Mouse (Mus musculus): Measurements from ENCODE around the gene Gm10031. TPM values are rescaled to one million over a fixed set of nuclear protein-coding genes. Genes with fewer than 3 reads are reported as not detected.
"Not testable (repeated sequence)": the region's sequence is repeated elsewhere in the genome, so short reads cannot be mapped to it uniquely, and the experiment has no call there.

The Gm10031 gene
- polyA plus RNA-seq, 1 experiment from 2014 or later: 0.74 TPM

DNA sequence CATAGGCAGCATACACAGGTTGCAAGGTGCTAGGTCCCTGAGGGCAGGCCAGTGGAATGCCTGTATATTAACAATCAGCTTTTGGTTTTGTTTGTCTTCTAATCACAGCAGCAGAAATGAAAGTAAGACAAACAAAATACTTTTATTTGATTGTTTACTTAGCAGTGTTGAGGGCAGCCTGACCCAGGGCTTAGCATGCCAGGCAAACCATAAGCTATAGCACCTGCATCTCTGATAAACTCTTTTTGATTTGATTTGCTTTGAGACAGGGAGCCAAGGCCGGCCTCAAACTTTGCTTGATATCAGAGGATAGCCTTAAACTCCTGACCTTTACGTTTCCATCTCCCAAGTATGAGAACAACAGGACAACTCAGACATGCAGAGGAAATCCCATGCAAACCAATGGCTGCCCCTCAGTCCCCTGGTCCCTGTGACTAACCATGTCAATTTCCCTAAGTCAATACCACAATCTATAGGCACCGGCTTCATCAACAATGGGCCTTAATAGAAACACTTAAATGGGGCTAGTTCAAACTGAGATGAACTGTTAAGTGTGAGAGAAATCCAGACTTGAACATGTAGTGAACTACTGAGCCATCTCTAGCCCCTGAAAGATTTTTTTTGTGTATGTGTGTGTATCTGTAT is 3.6 kb upstream of the Gm10031 start:
- 85% methylated on average over 3 of the region's 3 CpGs for WGBS
- H3K9me3 ChIP-seq: no peaks in the 10 kb centered on the region
- no peak overlapping the region for H3K9ac ChIP-seq
- H3K27me3 ChIP-seq: no peaks in the 10 kb centered on the region
- H3K4me3 ChIP-seq: no peak overlapping the region
- H3K4me1 ChIP-seq: no peaks in the 10 kb centered on the region
- H3K4me2 ChIP-seq (replicated peaks): no peak overlapping the region
- H3K36me3 ChIP-seq: no peaks in the 10 kb centered on the region
- H3K27ac ChIP-seq: no peak overlapping the region
- ATAC-seq (ENCODE audit: low FRiP score, low read depth): no peak

DNA sequence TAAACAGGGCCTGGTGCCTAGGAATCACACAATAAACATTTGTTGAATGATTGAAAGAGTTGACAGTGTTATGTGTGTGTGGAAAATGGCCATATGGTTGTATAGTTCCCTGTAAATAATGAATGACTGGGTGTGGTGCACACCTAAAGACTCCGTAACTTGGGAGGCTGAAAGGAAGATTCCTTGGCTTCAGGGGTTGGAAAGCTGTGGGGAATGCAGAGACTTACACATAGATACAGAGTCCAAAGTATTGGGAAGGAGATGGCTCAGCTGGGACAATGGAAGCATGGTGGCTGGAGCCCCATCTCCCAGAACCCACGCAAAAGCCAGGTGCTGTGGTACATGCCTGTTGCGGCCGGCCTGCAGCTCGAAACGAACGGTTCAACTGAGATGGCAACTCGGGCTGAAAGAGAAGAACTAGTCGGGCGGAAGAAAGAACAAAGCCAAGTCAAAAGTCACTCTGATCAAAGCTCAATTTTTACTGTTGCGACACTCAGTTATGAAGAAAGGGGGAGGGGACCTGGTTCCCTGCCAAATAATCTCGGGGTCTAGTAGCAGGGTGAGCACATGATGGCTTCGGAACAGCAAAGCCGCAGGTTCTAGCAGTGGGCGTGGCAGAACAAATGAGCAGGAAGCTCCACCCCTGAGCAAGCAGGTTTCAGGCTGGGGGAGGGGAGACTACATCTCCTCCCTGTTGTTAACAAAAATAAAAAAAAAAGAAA is 1.9 kb upstream of the Gm10031 start:
- H3K4me3 ChIP-seq: no peak overlapping the region
- ATAC-seq (ENCODE audit: low FRiP score, low read depth): no peak
- no peak overlapping the region for H3K9ac ChIP-seq
- no peaks in the 10 kb centered on the region for H3K36me3 ChIP-seq
- no peak overlapping the region for H3K27ac ChIP-seq
- no peaks in the 10 kb centered on the region for H3K4me1 ChIP-seq
- H3K27me3 ChIP-seq: no peaks in the 10 kb centered on the region
- 61% methylated on average over 15 of the region's 15 CpGs for WGBS
- no peak overlapping the region for H3K4me2 ChIP-seq (replicated peaks)
- H3K9me3 ChIP-seq: no peaks in the 10 kb centered on the region

DNA sequence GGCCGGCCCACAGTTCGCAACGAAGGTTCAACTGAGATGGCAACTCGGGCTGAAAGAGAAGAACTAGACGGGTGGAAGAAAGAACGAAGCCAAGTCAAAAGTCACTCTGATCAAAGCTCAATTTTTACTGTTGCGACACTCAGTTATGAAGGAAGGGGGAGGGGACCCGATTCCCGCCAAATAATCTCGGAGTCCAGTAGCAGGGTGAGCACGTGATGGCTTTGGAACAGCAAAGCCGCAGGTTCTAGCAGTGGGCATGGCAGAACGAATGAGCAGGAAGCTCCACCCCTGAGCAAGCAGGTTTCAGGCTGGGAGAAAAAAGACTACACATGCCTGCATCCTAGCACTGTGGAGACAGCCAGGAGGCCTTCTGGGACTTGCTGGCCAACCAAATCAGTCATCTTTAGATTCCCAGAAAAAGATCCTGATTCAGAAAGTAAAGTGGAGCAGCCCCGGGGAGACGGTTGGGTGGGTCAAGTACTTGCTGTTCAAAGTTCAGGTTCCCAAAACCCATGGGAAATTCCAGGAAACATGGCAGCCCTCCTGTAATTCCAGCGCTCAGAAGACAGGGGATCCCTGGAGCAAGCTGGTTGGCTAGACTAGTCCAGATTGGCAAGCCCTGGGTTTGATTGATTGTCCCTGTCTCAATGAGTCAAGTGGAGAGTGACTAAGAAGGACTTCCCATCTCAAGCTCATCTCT is 8.8 kb downstream of the Gm10031 start:
- not testable (repeated sequence) for H3K27ac ChIP-seq; H3K9me3 ChIP-seq; ATAC-seq (ENCODE audit: low FRiP score, low read depth); H3K4me1 ChIP-seq; H3K4me3 ChIP-seq; H3K27me3 ChIP-seq; H3K4me2 ChIP-seq (replicated peaks); H3K36me3 ChIP-seq; H3K9ac ChIP-seq
- WGBS: 89% methylated on average over 16 of the region's 16 CpGs

DNA sequence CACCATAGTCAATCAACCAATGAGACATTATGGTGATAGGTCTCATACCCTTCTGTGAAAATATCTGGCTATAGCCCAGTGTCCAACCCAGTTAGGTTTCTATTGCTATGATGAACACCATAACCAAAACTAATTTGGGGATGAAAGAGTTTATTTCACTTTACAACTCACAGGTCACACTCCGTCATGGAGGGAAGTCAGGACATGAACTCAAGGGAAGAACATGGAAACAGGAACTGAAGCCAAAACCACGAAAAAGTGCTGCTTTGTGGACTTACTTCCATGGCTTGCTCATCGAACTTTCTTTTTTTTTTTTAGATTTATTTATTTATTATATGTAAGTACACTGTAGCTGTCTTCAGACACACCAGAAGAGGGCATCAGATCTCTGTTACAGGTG is 9.7 kb downstream of the Gm10031 start:
- Histone ChIP-seq H3K4me3 (no peak overlapping the region), H3K27ac (no peak overlapping the region), H3K36me3 (no peaks in the 10 kb centered on the region), H3K9ac (no peak overlapping the region), H3K4me2 (replicated peaks) (no peak overlapping the region), H3K4me1 (no peaks in the 10 kb centered on the region), H3K27me3 (no peaks in the 10 kb centered on the region), H3K9me3 (no peaks in the 10 kb centered on the region)
- ATAC-seq (ENCODE audit: low FRiP score, low read depth): no peak
- 83% methylated on average over 3 of the region's 3 CpGs for WGBS

DNA sequence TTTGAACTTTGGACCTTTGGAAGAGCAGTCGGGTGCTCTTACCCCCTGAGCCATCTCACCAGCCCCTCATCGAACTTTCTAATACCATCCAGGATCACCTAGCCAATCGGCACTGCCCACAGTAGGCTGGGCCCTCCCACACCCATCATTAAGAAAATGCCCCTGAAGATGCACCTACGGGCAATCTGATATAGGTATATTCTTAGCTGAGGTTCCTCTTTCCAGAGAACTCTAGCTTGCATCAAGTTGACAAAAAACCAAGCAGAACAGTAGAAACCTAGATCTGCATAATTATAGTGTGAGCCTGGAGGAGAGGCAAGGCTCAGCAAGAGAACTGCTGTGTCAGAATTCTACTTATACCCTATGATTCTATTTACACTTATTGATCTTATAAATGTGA is 10.1 kb downstream of the Gm10031 start:
- WGBS: 93% methylated on average over 4 of the region's 4 CpGs
- no peak overlapping the region for H3K4me3 ChIP-seq
- H3K4me1 ChIP-seq: no peaks in the 10 kb centered on the region
- no peaks in the 10 kb centered on the region for H3K27me3 ChIP-seq
- no peak overlapping the region for H3K9ac ChIP-seq
- H3K36me3 ChIP-seq: no peaks in the 10 kb centered on the region
- H3K9me3 ChIP-seq: no peaks in the 10 kb centered on the region
- no peak overlapping the region for H3K27ac ChIP-seq
- H3K4me2 ChIP-seq (replicated peaks): no peak overlapping the region
- ATAC-seq (ENCODE audit: low FRiP score, low read depth): no peak

DNA sequence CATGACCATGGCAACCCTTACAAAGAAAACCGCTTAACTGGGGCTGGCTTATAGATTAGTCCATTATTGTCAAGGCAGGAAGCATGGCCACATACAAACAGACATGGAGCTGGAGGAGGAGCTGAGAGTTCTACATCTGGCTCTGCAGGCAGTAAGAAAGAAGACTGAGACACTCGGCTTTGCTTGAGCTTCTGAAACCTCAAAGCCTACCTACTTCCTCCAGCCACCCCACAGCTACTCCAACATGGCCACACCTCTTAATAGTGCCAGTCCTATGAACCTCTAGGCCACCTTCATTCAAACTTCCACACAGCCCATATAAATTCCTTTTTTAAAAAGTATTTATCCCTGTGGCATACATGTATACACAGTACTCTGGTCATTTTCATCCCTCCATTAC is 13.2 kb downstream of the Gm10031 start:
- no peak for ATAC-seq (ENCODE audit: low FRiP score, low read depth)
- H3K4me3 ChIP-seq: no peak overlapping the region
- WGBS: 56% methylated on average over 2 of the region's 2 CpGs

DNA sequence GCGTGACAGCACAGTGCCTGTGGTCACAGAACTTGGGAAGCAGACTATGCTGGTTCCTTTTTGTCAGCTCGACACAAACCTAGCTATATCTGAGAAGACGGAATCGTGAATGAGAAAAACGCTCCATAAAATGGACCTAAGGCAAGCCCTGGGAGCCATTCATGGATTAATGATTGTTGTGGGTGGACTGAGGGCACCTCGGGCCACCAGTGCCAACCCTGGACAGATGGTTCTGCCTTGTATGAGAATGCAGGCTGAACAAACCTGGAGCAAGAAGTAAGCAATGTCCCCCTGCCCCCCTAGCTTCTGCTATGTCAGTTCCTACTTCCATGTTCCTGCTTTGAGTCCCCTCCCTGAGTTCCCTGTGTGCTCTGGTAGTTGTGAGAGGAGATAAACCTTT is 13.9 kb downstream of the Gm10031 start:
- Histone ChIP-seq H3K9me3 (no peaks in the 10 kb centered on the region), H3K27ac (no peak overlapping the region), H3K36me3 (no peaks in the 10 kb centered on the region), H3K4me2 (replicated peaks) (no peak overlapping the region), H3K4me3 (no peak overlapping the region), H3K27me3 (no peaks in the 10 kb centered on the region), H3K4me1 (no peaks in the 10 kb centered on the region), H3K9ac (no peak overlapping the region)
- 87% methylated on average over 6 of the region's 6 CpGs for WGBS
- ATAC-seq (ENCODE audit: low FRiP score, low read depth): no peak

More for the DNA sequence above, 13.2 kb downstream of the Gm10031 start:
- Histone ChIP-seq H3K9me3 (no peaks in the 10 kb centered on the region), H3K27ac (no peak overlapping the region), H3K4me2 (replicated peaks) (no peak overlapping the region), H3K27me3 (no peaks in the 10 kb centered on the region), H3K4me1 (no peaks in the 10 kb centered on the region), H3K9ac (no peak overlapping the region), H3K36me3 (no peaks in the 10 kb centered on the region)

DNA sequence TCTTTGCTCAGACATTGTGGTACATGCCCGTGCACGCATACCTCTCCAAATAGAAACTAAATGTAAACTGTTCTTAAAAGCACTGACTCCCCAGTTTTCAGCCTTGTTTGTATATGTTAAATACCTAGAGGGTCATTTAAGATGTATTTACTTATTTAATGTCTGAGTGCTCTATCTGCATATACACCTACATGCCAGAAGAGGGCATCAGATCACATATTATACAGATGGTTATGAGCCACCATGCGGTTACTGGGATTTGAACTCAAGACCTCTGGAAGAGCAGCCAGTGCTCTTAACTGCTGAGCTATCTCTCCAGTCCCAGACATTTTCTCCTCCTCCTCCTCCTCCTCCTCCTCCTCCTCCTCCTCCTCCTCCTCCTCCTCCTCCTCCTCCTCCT is 14.6 kb downstream of the Gm10031 start:
- WGBS: 77% methylated on average over 3 of the region's 3 CpGs
- H3K4me1 ChIP-seq: no peaks in the 10 kb centered on the region
- no peak overlapping the region for H3K27ac ChIP-seq
- no peak overlapping the region for H3K9ac ChIP-seq
- H3K4me2 ChIP-seq (replicated peaks): no peak overlapping the region
- no peak for ATAC-seq (ENCODE audit: low FRiP score, low read depth)
- H3K36me3 ChIP-seq: no peaks in the 10 kb centered on the region
- no peaks in the 10 kb centered on the region for H3K27me3 ChIP-seq
- H3K4me3 ChIP-seq: no peak overlapping the region
- no peaks in the 10 kb centered on the region for H3K9me3 ChIP-seq

DNA sequence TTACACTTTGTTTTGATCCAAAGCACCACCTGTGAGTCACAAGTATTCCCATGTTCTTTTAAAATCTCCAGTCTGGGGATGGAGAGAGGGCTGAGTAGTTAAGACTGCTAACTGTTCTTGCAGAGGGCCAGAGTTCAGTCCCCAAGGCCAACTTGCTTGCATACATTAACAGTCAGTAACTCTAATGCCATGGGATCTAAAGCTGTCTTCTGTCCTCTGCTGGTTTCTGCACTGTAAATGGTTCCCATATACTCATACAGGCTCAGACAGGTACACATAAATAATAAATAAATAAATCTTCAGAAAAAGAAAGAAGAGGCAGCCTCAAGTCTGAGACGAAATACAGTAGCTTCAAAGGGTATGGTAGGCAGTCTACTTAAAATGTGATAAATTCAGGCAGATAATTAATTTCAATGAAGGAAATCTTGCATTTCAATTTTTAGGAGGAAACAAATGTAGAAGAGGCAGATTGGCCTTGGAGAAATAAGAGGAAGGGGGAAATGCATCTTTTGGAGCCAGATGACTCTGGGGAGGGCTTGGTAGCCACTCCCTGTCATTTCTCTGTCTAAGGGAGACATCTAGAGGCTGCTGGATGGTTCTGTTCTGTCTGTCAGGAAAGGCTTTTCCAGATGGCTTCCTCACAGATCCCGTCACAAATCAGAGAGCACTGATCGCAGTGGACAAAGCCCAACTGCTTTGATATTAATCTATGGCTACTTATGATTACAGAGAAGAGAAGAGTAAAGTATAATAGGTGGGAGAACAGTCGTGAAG is 16.2 kb downstream of the Gm10031 start:
- no peak overlapping the region for H3K27ac ChIP-seq
- no peaks in the 10 kb centered on the region for H3K27me3 ChIP-seq
- no peak overlapping the region for H3K4me2 ChIP-seq (replicated peaks)
- no peak for ATAC-seq (ENCODE audit: low FRiP score, low read depth)
- H3K4me3 ChIP-seq: no peak overlapping the region
- no peaks in the 10 kb centered on the region for H3K36me3 ChIP-seq
- no peaks in the 10 kb centered on the region for H3K9me3 ChIP-seq
- H3K4me1 ChIP-seq: no peaks in the 10 kb centered on the region
- no peak overlapping the region for H3K9ac ChIP-seq
- WGBS: 49% methylated on average over 4 of the region's 4 CpGs

DNA sequence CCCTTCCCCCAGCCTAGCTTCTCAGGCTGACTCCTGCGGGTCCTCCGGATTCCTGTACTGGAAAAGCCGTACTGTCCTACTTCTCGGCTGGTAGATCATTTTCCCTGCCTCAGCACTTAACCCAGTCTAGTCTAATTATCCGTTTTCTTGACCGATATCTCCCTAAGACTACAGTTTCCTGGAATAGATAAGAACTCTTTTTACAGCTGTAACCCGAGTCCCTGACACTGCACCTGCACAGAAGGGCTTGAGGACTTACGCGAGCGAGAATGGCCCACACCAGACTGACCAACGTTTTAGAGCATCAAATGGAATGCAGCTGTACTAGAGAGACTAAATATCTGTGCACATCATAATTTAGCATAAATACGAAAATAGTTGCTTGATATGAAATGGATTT is 20.2 kb downstream of the Gm10031 start:
- H3K27ac ChIP-seq: no peak overlapping the region
- H3K9ac ChIP-seq: no peak overlapping the region
- H3K4me3 ChIP-seq: no peak overlapping the region
- no peaks in the 10 kb centered on the region for H3K36me3 ChIP-seq
- H3K4me1 ChIP-seq: no peaks in the 10 kb centered on the region
- no peak for ATAC-seq (ENCODE audit: low FRiP score, low read depth)
- no peaks in the 10 kb centered on the region for H3K9me3 ChIP-seq
- peak overlapping the region; percentile 16; the same call in 1 of the 2 replicates for H3K4me2 ChIP-seq (replicated peaks)
- no peaks in the 10 kb centered on the region for H3K27me3 ChIP-seq
- WGBS: 13% methylated on average over 12 of the region's 12 CpGs

DNA sequence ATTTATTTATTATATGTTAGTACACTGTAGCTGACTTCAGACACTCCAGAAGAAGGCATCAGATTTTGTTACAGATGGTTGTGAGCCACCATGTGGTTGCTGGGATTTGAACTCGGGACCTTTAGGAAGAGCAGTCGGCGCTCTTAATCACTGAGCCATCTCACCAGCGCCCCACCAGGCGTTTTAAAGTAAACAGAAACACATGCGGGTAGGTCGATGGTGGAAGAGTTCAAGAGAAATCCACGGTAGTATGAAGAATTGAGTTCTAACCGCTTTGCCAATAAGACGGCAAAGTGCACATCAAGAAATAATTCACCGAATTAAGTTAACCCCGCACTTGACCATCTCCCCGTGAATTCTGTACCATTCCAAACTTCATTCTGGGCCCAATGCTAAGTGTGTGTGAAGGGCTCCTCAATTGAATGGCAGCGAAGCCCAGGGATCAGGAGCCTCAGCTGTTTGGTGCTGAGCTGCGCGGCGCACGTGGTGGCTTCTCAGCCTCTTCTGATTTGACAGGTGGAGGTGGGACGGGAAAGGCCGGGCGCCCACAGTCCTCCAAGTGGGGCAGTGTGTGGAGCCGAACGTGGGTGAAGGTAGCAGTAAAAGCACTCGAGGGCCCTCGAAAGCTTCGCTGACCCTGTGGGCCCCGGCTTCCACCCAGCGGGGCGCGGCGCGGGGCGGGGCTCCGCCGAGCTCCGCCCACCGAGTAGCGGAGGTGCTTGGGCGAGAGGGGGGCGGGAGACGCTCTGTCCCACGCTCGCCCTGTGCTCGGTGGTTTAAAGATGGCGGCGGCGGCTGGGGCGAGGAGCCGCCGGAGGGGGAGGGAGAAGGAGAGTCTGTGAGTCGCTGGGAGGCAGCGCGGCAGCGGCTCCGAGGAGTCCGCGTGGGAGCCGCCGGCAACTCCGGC is 34.5 kb downstream of the Gm10031 start, which contains the start of gene Abl2:
TSS of gene Abl2 (plus strand) at position 763 of the 907 bp plus-strand sequence.
- H3K27me3 ChIP-seq: no peaks in the 10 kb centered on the region
- 11% methylated on average over 49 of the region's 60 CpGs for WGBS
- H3K9me3 ChIP-seq: no peaks in the 10 kb centered on the region
- peak; percentile 96 for ATAC-seq (ENCODE audit: low FRiP score, low read depth)
- peak within 1 kb of the TSS; percentile 98 for H3K4me3 ChIP-seq
- H3K36me3 ChIP-seq: no peaks in the 10 kb centered on the region
- peak within 1 kb of the TSS; percentile 95 for H3K27ac ChIP-seq
- H3K9ac ChIP-seq: peak within 1 kb of the TSS; percentile 98
- H3K4me2 ChIP-seq (replicated peaks): peak within 1 kb of the TSS; percentile 72
- H3K4me1 ChIP-seq: peaks cover 11% of the 10 kb centered on the region

All from limb, embryonic 13.5 days (tissue).